Mouse (Mus musculus) layer of hippocampus, adult 18-20 months (tissue): Measurements from ENCODE around the gene Apbb1. TPM values are rescaled to one million over a fixed set of nuclear protein-coding genes. Genes with fewer than 3 reads are reported as not detected.
A peak's percentile ranks its signal among the peaks of the same experiment; 100 is the strongest.

ENCODE experiments used
- DNase-seq, 2 experiments: peaks; one replicate each; pipeline ENCODE4 v3.0.0; 2022; ENCODE audit warnings: low spot score in 2 of 2
- total RNA-seq, 2 experiments: library from RNA; stranded (reverse); gene quantifications; 2 replicates each; pipeline ENCODE4 v1.2.3; 2021

The Apbb1 gene
- total RNA-seq, 2 experiments from 2014 or later, result 382 to 388 TPM

- no peak for DNase-seq
Observed at GRCm38 (mm10) chr7:105524222-105524621, 57.2 kb downstream of the Apbb1 start.

- DNase-seq, result no peak
Observed at GRCm38 (mm10) chr7:105520201-105520600, 61.3 kb downstream of the Apbb1 start.

DNA sequence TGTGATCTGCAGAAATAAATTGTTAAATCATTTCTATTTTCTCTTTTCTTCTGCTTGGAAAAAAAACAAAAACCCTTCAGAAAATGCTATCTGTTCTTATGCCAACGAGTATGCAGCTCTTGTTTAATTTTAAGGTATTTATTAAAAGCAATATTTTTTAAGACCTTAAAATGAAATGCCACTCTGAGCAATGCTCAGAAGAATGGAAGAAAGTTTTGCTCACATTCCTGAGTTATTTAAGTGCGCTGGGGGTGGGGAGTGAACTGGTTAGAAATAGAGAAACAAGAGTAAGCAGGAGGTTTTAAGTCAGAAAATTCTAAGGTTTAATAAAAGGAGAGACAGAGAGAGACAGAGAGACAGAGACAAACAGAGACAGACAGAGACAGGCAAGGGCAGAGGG lies 61.7 kb downstream of the Apbb1 start:
- no peak for DNase-seq

- peak; percentile 31 to 54 for DNase-seq
Observed at GRCm38 (mm10) chr7:105519336-105519735, 62.1 kb downstream of the Apbb1 start.

GRCm38 (mm10) chr7:105516669-105517360 lies 64.6 kb downstream of the Apbb1 start:
- DNase-seq, result no peak

- peak in 1 of 2 experiments; percentile 48 for DNase-seq
Observed at GRCm38 (mm10) chr7:105515178-105515577, 66.3 kb downstream of the Apbb1 start.

DNA sequence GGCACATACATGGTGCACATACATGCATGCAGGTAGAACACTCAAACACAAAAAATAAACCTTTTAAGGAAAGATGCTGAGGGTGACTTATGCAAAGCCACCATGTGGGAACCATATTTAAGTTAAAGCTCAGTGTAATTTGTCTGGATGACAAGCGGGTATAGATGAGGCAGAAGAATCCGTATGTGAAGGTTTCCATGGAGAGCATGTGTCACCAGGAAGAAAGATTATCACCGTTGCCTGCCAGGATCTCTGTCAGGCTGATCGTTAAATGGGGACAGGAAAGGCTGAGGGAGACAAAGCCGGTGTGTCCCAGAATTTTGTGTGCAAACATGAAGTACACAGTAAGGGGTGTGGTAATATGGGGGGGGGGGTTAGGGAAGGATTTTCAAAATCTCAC lies 66.9 kb downstream of the Apbb1 start:
- peak in 1 of 2 experiments; percentile 6 for DNase-seq

GRCm38 (mm10) chr7:105513845-105514291 lies 67.6 kb downstream of the Apbb1 start:
- DNase-seq, result no peak

DNA sequence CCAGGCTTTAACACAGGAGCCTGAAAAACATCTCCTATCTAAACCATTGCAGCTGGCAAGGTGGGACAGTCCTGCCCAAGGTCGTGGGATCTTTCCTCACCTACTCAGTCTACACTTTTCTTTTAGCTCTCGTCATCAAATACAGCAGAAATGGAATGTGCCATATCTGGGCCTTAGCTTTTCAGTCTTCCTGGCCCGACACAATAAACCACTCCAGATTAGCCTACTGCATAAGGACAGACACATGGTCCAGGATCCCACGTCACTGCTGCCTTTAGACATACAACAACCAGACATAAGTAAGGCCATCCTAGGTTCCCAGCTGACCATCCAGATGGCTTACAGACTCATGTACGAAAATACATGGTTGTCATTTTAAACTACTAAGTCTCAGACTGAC lies 71.3 kb downstream of the Apbb1 start:
- peak in 1 of 2 experiments; percentile 7 for DNase-seq

Other genes with a start within 250 kb of the Apbb1 start
- under 1 TPM; 0.25 to 0.64 TPM for gene Olfr690, start 247.5 kb downstream of the Apbb1 start, total RNA-seq
- under 1 TPM; 0.35 to 0.36 TPM for gene Olfr691, start 239.4 kb downstream of the Apbb1 start, total RNA-seq
- not detected for gene Olfr692, start 213.4 kb downstream of the Apbb1 start, total RNA-seq
- not detected for gene Gm5901, start 206.6 kb downstream of the Apbb1 start, total RNA-seq
- 10 to 100 TPM; 55.9 to 59.4 TPM for gene Fam160a2, start 181.6 kb downstream of the Apbb1 start, total RNA-seq
- gene Cnga4, start 177.1 kb downstream of the Apbb1 start, total RNA-seq, result under 1 TPM; 0.63 to 0.69 TPM
- gene Cckbr, start 155.9 kb downstream of the Apbb1 start, total RNA-seq, result 1 to 10 TPM; 5.4 to 9.2 TPM
- gene Cavin3, start 99.4 kb downstream of the Apbb1 start, total RNA-seq, result 10 to 100 TPM; 14.3 to 15.9 TPM
- gene Smpd1, start 27.3 kb downstream of the Apbb1 start, total RNA-seq, result 10 to 100 TPM; 83.8 to 89.3 TPM
- gene Hpx, start 18.5 kb upstream of the Apbb1 start, total RNA-seq, result under 1 TPM in 1 of 2 experiments, not detected in 1; 0.42 TPM
- 100 to 1,000 TPM; 122 to 136 TPM for gene Trim3, start 51.9 kb upstream of the Apbb1 start, total RNA-seq
- gene Timm10b, start 58.4 kb upstream of the Apbb1 start, total RNA-seq, result 10 to 100 TPM; 69.2 to 73.6 TPM
- 100 to 1,000 TPM; 101 to 110 TPM for gene Arfip2, start 58.8 kb upstream of the Apbb1 start, total RNA-seq
- 10 to 100 TPM in 1 of 2 experiments, 1 to 10 TPM in 1; 7.7 to 16.5 TPM for gene Gm45799, start 58.9 kb upstream of the Apbb1 start, total RNA-seq
- 1 to 10 TPM; 3.9 to 7.0 TPM for gene Dnhd1, start 69.2 kb upstream of the Apbb1 start, total RNA-seq
- gene Ilk, start 154.9 kb upstream of the Apbb1 start, total RNA-seq, result 10 to 100 TPM; 73.0 to 77.8 TPM
- gene Rrp8, start 155.7 kb upstream of the Apbb1 start, total RNA-seq, result 10 to 100 TPM; 10.9 to 14.6 TPM
- 100 to 1,000 TPM; 108 to 114 TPM for gene Taf10, start 162.7 kb upstream of the Apbb1 start, total RNA-seq
- 10 to 100 TPM; 59.2 to 65.2 TPM for gene Tpp1, start 170.6 kb upstream of the Apbb1 start, total RNA-seq
- gene Dchs1, start 206.0 kb upstream of the Apbb1 start, total RNA-seq, result 10 to 100 TPM; 10.9 to 11.8 TPM
- gene Mrpl17, start 229.4 kb upstream of the Apbb1 start, total RNA-seq, result 100 to 1,000 TPM; 104 to 108 TPM